20 mouse cellular contexts compared by ENCODE assay signal in the genomic region with DNA sequence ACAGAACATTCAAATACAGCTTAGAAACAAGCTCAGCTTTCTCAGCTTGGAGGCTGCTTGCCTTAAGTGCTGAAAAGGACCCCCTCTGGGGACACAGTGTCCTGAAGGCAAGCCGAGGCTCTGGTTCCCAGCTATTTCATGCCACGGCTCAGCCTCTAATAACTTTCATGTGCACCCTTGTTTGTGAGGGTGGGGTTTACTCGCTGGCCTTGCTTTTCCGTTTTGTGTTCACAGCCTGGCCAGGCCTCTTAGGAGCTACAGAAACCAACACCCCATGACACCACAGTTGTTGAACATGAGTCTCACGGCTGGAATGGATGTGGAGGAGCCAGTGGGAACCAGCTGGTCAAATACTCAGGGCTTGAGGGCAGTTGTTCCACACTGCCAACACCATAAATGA.
A peak's percentile ranks its signal among the peaks of the same experiment; 100 is the strongest.
DNase-seq lines count a peak whose midpoint lies in the region.
"Had no signal": no experiment of that assay in that cellular context is flagged by ENCODE, and none has a peak within 500 bp of the region (broad histone marks: within the 10 kb centered on the region; RNA-seq: fewer than 3 reads in every experiment).

No protein-coding gene starts in this region.

- intact Hi-C loops in heart, postnatal 10 days (cut with DNase I) = no loop called here
- intact Hi-C loops in heart, postnatal 25 days (cut with DNase I) = no loop called here

- DNase-seq in embryo, embryonic 11 days = peak; percentile 10
- no peak for DNase-seq in embryo, embryonic 10 days (ENCODE audit: low spot score)
- peak; percentile 6 to 21 for DNase-seq in heart, postnatal 10 days
- DNase-seq in heart, postnatal 25 days (ENCODE audit: low spot score) = no peak
- DNase-seq in gastrocnemius, adult 18-20 months (ENCODE audit: low spot score) = peak; percentile 27
- DNase-seq in gastrocnemius, postnatal 25 days = peak; percentile 40
- DNase-seq in lung, postnatal 36 days = no peak
- no peak for DNase-seq in c-Kit-positive CD71-positive TER-119-positive erythroid progenitor cells, embryonic 14.5 days (ENCODE audit: low spot score)
- DNase-seq: adrenal gland, postnatal 10 days; cerebellum, adult 11 months; cerebellum, adult 9-10 months; cerebellum, postnatal 36 days; forebrain, postnatal 0 days; kidney, adult 9 months; kidney, postnatal 10 days; lung, embryonic 14.5 days; lung, postnatal 14 days; right cerebral cortex, adult 18-20 months; thymus, adult 18-20 months; thymus, postnatal 25 days had no signal

Comparison
In these comparisons a context has a peak if more than half of its experiments do, and no peak if none do; other contexts are left out.
1. DNase-seq: peak in embryo, embryonic 11 days (single experiment), heart, postnatal 10 days (2 of 2), gastrocnemius, adult 18-20 months (single experiment) and gastrocnemius, postnatal 25 days (single experiment); none in embryo, embryonic 10 days (single experiment), heart, postnatal 25 days (single experiment), lung, postnatal 36 days (single experiment) and c-Kit-positive CD71-positive TER-119-positive erythroid progenitor cells, embryonic 14.5 days (single experiment).